Mouse (Mus musculus): ENCODE measurements at regions not wholly inside any gene's neighbourhood (a gene's known extent, or its start where the extent isn't known, plus 50 kb on each side); places are given as distances from the start of the nearest gene placed in this dataset.

GRCm38 (mm10) chr1:52302557-52302956 is 69.5 kb upstream of the Gls start:
- peak; percentile 53; the same call in 1 of the 2 replicates for TF ChIP-seq CTCF (IDR thresholded peaks at IDR 0.05; ENCODE audit: borderline replicate concordance, insufficient read depth, low read length)
- no peak for TF ChIP-seq POLR2A (IDR thresholded peaks at IDR 0.05; ENCODE audit: low read depth, low read length)
